Mouse (Mus musculus) limb, embryonic 13.5 days (tissue): Measurements from ENCODE around the gene Vsig8. TPM values are rescaled to one million over a fixed set of nuclear protein-coding genes. Genes with fewer than 3 reads are reported as not detected.

Experiments used
- ATAC-seq: fragments of 200-750 bp; cut with Nextera tagmentation; 2 replicates; pipeline ENCODE4 v1.8.0; 2017; ENCODE audit warnings: low read depth, moderate number of reproducible peaks, moderate TSS enrichment; ENCODE audit not compliant: low FRiP score
- H3K27ac ChIP-seq: fragments of 300-500 bp; sonication (generic); 2 replicates; pipeline ENCODE4 v1.5.1; 2015; ENCODE audit warnings: inconsistent platforms, mild to moderate bottlenecking, moderate library complexity
- H3K27me3 ChIP-seq: fragments of 300-500 bp; sonication (generic); 2 replicates; pipeline ENCODE4 v1.6.1; 2015; ENCODE audit warnings: mild to moderate bottlenecking, inconsistent platforms
- H3K36me3 ChIP-seq: fragments of 300-500 bp; sonication (generic); 2 replicates; pipeline ENCODE4 v1.6.1; 2015; ENCODE audit warnings: inconsistent platforms, mild to moderate bottlenecking, moderate library complexity
- H3K4me1 ChIP-seq: fragments of 300-500 bp; sonication (generic); 2 replicates; pipeline ENCODE4 v1.6.1; 2015; ENCODE audit warnings: inconsistent platforms
- H3K4me2 ChIP-seq: fragments of 300-500 bp; sonication (generic); replicated peaks from 2 replicates; pipeline ENCODE4 v1.6.1; 2015; ENCODE audit warnings: inconsistent platforms, mild to moderate bottlenecking, moderate library complexity
- H3K4me3 ChIP-seq: fragments of 300-500 bp; sonication (generic); 2 replicates; pipeline ENCODE4 v1.5.1; 2015; ENCODE audit warnings: moderate library complexity, mild to moderate bottlenecking, inconsistent platforms
- H3K9ac ChIP-seq: fragments of 300-500 bp; sonication (generic); 2 replicates; pipeline ENCODE4 v1.6.1; 2015; ENCODE audit warnings: mild to moderate bottlenecking, inconsistent platforms
- H3K9me3 ChIP-seq: fragments of 300-500 bp; sonication (generic); 2 replicates; pipeline ENCODE4 v1.6.1; 2016; ENCODE audit warnings: inconsistent platforms
- WGBS: fragments of 180-500 bp; shearing (Covaris S2); methylation state at CpG from one replicate; pipeline ENCODE4 v1.1.7; 2015; 5-methylcytosine and 5-hydroxymethylcytosine counted together
- polyA plus RNA-seq: library from polyadenylated mRNA; unstranded; fragments of >200 nt; fragmentation: Nextera tagmentation; extraction: Ambion mirVana; gene quantifications from 2 replicates; pipeline ENCODE4 v1.2.1, GENCODE M21; 2015

Gene Vsig8
- polyA plus RNA-seq, result 0.33 TPM in 1 of 2 replicates, not detected in the other

- WGBS, result 70% methylated on average over 11 of the region's 11 CpGs
- no peaks in the 10 kb centered on the region for H3K9me3 ChIP-seq
- peaks cover 30% of the 10 kb centered on the region for H3K27me3 ChIP-seq
- no peaks in the 10 kb centered on the region for H3K36me3 ChIP-seq
- no peak within 1 kb of the TSS for H3K4me2 ChIP-seq
- H3K4me1 ChIP-seq, result peaks cover 15% of the 10 kb centered on the region
- H3K4me3 ChIP-seq, result no peak within 1 kb of the TSS
- no peak within 1 kb of the TSS for H3K9ac ChIP-seq
- no peak for ATAC-seq
- H3K27ac ChIP-seq, result no peak within 1 kb of the TSS
These were observed at the start of gene Vsig8 for GRCm38 (mm10) chr1:172555638-172556037. Vsig8 (plus strand) TSS chr1:172555938.

DNA sequence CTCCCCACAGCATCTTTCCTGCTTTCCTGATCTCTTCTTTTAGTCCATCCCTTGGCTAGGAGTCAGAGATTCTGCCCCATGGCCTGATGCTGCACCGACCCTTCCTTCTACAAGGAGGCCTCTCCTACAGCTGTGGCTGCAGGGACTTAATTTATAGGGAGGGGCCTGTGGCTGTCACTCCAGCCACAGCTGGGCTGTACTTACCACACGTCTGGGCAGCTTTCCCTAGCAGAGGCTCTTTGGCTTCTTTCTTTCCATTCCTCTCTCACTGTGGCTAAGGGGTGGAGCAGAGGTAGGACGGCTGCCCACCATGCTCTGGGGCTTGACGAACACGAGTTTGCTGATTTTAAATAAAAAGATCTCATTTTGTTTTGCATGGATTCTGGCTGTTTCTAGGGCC is 48.7 kb upstream of the Vsig8 start:
- Histone ChIP-seq H3K36me3 (peaks cover 16% of the 10 kb centered on the region), H3K4me1 (peaks cover 35% of the 10 kb centered on the region), H3K4me3 (no peak overlapping the region), H3K27me3 (no peaks in the 10 kb centered on the region), H3K9me3 (no peaks in the 10 kb centered on the region), H3K27ac (no peak overlapping the region), H3K9ac (no peak overlapping the region), H3K4me2 (no peak overlapping the region)
- WGBS, result 44% methylated on average over 5 of the region's 5 CpGs
- ATAC-seq, result no peak

GRCm38 (mm10) chr1:172507701-172508100 is 48.0 kb upstream of the Vsig8 start:
- H3K36me3 ChIP-seq, result peaks cover 16% of the 10 kb centered on the region
- H3K27ac ChIP-seq, result no peak overlapping the region
- H3K4me2 ChIP-seq, result no peak overlapping the region
- no peak for ATAC-seq
- no peak overlapping the region for H3K4me3 ChIP-seq
- H3K9me3 ChIP-seq, result no peaks in the 10 kb centered on the region
- no peaks in the 10 kb centered on the region for H3K27me3 ChIP-seq
- WGBS, result 89% methylated on average over 3 of the region's 3 CpGs
- H3K9ac ChIP-seq, result no peak overlapping the region
- H3K4me1 ChIP-seq, result peaks cover 32% of the 10 kb centered on the region

GRCm38 (mm10) chr1:172508172-172508571 is 47.6 kb upstream of the Vsig8 start:
- Histone ChIP-seq H3K9me3 (no peaks in the 10 kb centered on the region), H3K36me3 (peaks cover 16% of the 10 kb centered on the region), H3K4me1 (peaks cover 32% of the 10 kb centered on the region), H3K27me3 (no peaks in the 10 kb centered on the region), H3K4me3 (no peak overlapping the region), H3K9ac (no peak overlapping the region), H3K27ac (no peak overlapping the region), H3K4me2 (no peak overlapping the region)
- no peak for ATAC-seq
- 72% methylated on average over 2 of the region's 2 CpGs for WGBS

- Histone ChIP-seq H3K27me3 (no peaks in the 10 kb centered on the region), H3K9me3 (no peaks in the 10 kb centered on the region), H3K9ac (no peak overlapping the region), H3K4me1 (peaks cover 33% of the 10 kb centered on the region), H3K4me3 (no peak overlapping the region), H3K36me3 (peaks cover 16% of the 10 kb centered on the region), H3K27ac (no peak overlapping the region), H3K4me2 (no peak overlapping the region)
- no peak for ATAC-seq
- 78% methylated on average over 5 of the region's 5 CpGs for WGBS
These were observed 46.5 kb upstream of the Vsig8 start for GRCm38 (mm10) chr1:172509235-172509634.

DNA sequence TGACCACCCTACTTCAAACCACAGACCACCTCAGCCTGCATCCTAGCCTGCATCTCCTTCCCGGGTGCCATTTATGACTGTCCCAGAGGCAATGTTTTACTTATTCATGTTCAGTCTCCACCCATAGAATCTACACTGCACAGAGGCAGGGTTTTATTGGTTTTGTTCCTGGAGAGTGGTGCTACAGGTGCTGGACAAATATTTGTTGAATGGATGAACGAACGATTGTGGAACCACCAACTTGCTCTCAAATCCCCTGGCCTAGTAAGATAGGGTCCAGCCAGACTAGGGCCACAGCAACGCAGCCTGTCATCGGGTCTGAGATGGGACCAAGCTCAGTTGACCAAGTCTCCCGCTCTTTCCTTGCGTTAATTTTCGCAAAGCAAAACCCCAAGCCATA is 45.8 kb upstream of the Vsig8 start:
- ATAC-seq, result no peak
- no peak overlapping the region; the same call in 1 of the 2 replicates for H3K4me2 ChIP-seq

GRCm38 (mm10) chr1:172510421-172510972 is 45.2 kb upstream of the Vsig8 start:
- Histone ChIP-seq H3K27me3 (no peaks in the 10 kb centered on the region), H3K36me3 (peaks cover 9% of the 10 kb centered on the region), H3K9ac (no peak overlapping the region), H3K27ac (no peak overlapping the region), H3K4me3 (no peak overlapping the region), H3K4me1 (peaks cover 24% of the 10 kb centered on the region), H3K9me3 (no peaks in the 10 kb centered on the region), H3K4me2 (no peak overlapping the region; the same call in 1 of the 2 replicates)
- WGBS, result 34% methylated on average over 13 of the region's 13 CpGs
- no peak for ATAC-seq

More for the DNA sequence above, 45.8 kb upstream of the Vsig8 start:
- Histone ChIP-seq H3K4me3 (no peak overlapping the region), H3K36me3 (peaks cover 14% of the 10 kb centered on the region), H3K9ac (no peak overlapping the region), H3K4me1 (peaks cover 26% of the 10 kb centered on the region), H3K27ac (no peak overlapping the region), H3K27me3 (no peaks in the 10 kb centered on the region), H3K9me3 (no peaks in the 10 kb centered on the region)
- WGBS, result 41% methylated on average over 8 of the region's 8 CpGs

DNA sequence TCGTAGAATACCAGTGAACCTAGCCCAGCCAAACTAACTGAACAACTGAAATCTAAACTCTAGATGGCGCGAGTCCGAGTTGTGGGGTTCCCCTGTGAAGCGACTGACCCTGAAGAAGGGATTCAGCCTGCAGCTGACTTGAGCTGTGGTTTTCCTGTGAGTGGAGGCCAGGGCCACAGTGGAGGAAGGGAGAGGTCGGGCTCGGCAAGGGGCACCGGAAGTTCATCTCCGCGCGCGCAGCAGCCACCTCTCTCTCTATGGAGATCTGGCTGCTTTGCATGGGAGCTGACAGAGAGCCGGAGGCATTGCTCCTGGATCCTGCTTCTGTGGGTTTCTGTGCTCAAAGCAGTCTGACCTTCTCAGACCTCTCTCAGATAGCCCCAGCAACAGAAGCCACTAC is 42.8 kb upstream of the Vsig8 start:
- Histone ChIP-seq H3K36me3 (0 out of 2 replicates have a peak, but pooled peaks cover 3% of the 10 kb centered on the region), H3K9me3 (0 out of 2 replicates have a peak, but pooled peaks cover under 1% of the 10 kb centered on the region), H3K27me3 (no peaks in the 10 kb centered on the region), H3K4me3 (no peak overlapping the region), H3K4me1 (peaks cover 18% of the 10 kb centered on the region), H3K27ac (no peak overlapping the region; the same call in 1 of the 2 replicates), H3K9ac (no peak overlapping the region), H3K4me2 (peak overlapping the region; percentile 44)
- whole genome bisulfite sequencing, result 31% methylated on average over 13 of the region's 13 CpGs
- ATAC-seq, result peak; percentile 34; the same call in 1 of the 2 replicates

DNA sequence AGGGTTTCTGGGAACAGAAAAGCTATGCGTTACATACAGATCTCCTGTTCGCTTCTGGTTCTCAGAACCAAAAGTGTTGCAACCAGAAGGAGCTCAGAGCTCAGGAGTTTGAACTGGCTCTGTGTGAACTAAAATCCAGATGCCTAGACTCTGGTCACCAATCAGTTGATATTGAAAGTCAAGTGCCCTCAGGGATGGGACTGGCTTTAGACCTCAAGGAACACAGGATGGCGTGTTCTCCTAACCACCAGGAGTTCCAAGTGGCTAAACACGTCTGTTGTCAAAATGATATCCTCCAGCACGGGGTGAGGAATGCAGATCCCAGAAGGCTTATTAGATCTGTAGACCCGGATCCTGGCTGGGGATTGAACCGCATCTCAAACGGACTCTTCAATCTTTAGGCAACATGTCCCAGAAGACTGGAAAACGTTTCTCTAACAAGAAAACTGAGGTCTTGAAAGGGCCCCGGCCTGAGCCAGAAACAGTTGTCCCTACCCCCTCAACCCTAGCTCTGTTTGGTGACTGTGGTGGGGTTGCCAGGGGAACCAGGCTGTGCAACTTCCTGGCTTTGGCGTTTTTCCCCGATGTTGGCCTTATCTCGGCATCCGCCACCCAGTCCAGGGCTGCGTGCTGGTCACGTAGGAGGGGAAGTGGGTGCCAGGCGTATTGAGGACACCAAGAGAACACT is 42.1 kb upstream of the Vsig8 start:
- Histone ChIP-seq H3K27me3 (no peaks in the 10 kb centered on the region), H3K9ac (no peak overlapping the region), H3K4me1 (peaks cover 18% of the 10 kb centered on the region), H3K36me3 (no peaks in the 10 kb centered on the region), H3K4me3 (no peak overlapping the region), H3K9me3 (0 out of 2 replicates have a peak, but pooled peaks cover 3% of the 10 kb centered on the region), H3K27ac (no peak overlapping the region; the same call in 1 of the 2 replicates), H3K4me2 (no peak overlapping the region)
- 71% methylated on average over 17 of the region's 17 CpGs for WGBS
- no peak for ATAC-seq

DNA sequence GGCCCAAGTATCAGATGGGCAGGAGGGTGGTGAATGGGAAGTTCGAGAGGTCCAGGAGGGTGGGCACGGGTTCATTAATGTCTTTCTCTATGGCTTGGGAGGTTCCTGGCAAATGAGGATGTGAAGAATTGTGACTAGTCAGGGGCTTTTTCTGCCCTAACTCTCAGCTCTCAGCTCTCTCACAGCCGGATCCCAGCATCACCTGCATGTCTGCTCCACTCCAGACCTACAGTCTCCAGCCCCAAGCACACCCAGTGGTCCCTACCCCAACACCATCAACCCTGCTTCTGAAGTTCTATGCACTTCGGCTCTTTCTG is 41.6 kb upstream of the Vsig8 start:
- Histone ChIP-seq H3K4me1 (peaks cover 18% of the 10 kb centered on the region), H3K36me3 (no peaks in the 10 kb centered on the region), H3K9me3 (0 out of 2 replicates have a peak, but pooled peaks cover 3% of the 10 kb centered on the region), H3K27ac (no peak overlapping the region), H3K9ac (no peak overlapping the region), H3K4me3 (no peak overlapping the region), H3K4me2 (no peak overlapping the region), H3K27me3 (no peaks in the 10 kb centered on the region)
- 72% methylated on average over 4 of the region's 4 CpGs for WGBS
- ATAC-seq, result no peak

- no peak for ATAC-seq
- no peak overlapping the region for H3K27ac ChIP-seq
- no peak overlapping the region for H3K4me2 ChIP-seq
- H3K36me3 ChIP-seq, result no peaks in the 10 kb centered on the region
- no peak overlapping the region for H3K9ac ChIP-seq
- 0 out of 2 replicates have a peak, but pooled peaks cover 3% of the 10 kb centered on the region for H3K9me3 ChIP-seq
- H3K4me3 ChIP-seq, result no peak overlapping the region
- 82% methylated on average over 7 of the region's 7 CpGs for WGBS
- peaks cover 18% of the 10 kb centered on the region for H3K4me1 ChIP-seq
- no peaks in the 10 kb centered on the region for H3K27me3 ChIP-seq
These were observed 41.0 kb upstream of the Vsig8 start for GRCm38 (mm10) chr1:172514551-172515268.

DNA sequence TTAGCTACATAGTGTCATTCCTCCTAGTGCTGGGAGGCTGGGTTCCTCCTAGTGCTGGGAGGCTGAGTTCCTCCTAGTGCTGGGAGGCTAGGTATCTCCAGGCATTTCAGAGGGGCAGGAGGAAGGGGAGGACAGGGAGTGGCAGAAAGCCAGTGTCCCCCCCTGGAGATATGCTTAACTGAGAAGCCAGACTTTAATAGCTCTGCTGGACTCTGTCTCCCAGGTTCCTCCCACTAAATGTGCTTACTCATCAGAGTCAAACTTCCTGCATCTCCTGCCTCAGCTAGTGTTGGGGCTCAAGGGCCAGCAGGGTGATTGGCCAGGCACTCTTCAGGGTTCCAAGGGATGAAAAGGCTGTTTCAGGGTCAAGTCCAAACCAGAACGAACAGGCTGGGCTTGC is 40.3 kb upstream of the Vsig8 start:
- WGBS, result 52% methylated on average over 1 of the region's 1 CpGs
- Histone ChIP-seq H3K4me1 (peaks cover 22% of the 10 kb centered on the region), H3K9ac (no peak overlapping the region), H3K36me3 (no peaks in the 10 kb centered on the region), H3K27ac (no peak overlapping the region), H3K4me2 (no peak overlapping the region), H3K27me3 (no peaks in the 10 kb centered on the region), H3K4me3 (no peak overlapping the region), H3K9me3 (0 out of 2 replicates have a peak, but pooled peaks cover 3% of the 10 kb centered on the region)
- no peak for ATAC-seq
